In genomic region chr14:98505321-98505720, GRCm38 (mm10) we compare ENCODE assay signal across 14 mouse cellular contexts.
"Had no signal": no experiment of that assay in that cellular context is flagged by ENCODE, and none has a peak within 500 bp of the region (broad histone marks: within the 10 kb centered on the region; RNA-seq: fewer than 3 reads in every experiment).

No protein-coding gene starts in this region.

- H3K36me3 ChIP-seq: limb, embryonic 15.5 days; liver, embryonic 12.5 days; midbrain, embryonic 10.5 days; neural tube, embryonic 15.5 days; stomach, embryonic 15.5 days had no signal

- H3K4me3 ChIP-seq: limb, embryonic 15.5 days; liver, embryonic 12.5 days; midbrain, embryonic 10.5 days; myocyte; neural tube, embryonic 15.5 days; stomach, embryonic 15.5 days had no signal

- H3K9me3 ChIP-seq: limb, embryonic 15.5 days; liver, embryonic 12.5 days; midbrain, embryonic 10.5 days; neural tube, embryonic 15.5 days; stomach, embryonic 15.5 days had no signal

- ATAC-seq: intestine, postnatal 0 days; liver, embryonic 12.5 days had no signal

- H3K27me3 ChIP-seq: limb, embryonic 15.5 days; liver, embryonic 12.5 days; neural tube, embryonic 15.5 days; stomach, embryonic 15.5 days had no signal

- H3K4me1 ChIP-seq: limb, embryonic 15.5 days; liver, embryonic 12.5 days; midbrain, embryonic 10.5 days; neural tube, embryonic 15.5 days; stomach, embryonic 15.5 days had no signal

- H3K9ac ChIP-seq: limb, embryonic 15.5 days; liver, embryonic 12.5 days; neural tube, embryonic 15.5 days; stomach, embryonic 15.5 days had no signal

- DNase-seq: kidney, adult 9 months; kidney, postnatal 14 days; layer of hippocampus, postnatal 36 days; midbrain, embryonic 14.5 days; right cerebral cortex, adult 18-20 months; right cerebral cortex, postnatal 25 days; thymus, postnatal 4 days had no signal

- H3K4me2 ChIP-seq: limb, embryonic 15.5 days; liver, embryonic 12.5 days; neural tube, embryonic 15.5 days; stomach, embryonic 15.5 days had no signal

- H3K27ac ChIP-seq: limb, embryonic 15.5 days; liver, embryonic 12.5 days; midbrain, embryonic 10.5 days; neural tube, embryonic 15.5 days; stomach, embryonic 15.5 days had no signal
